Mouse (Mus musculus) heart, embryonic 12.5 days (tissue): ENCODE measurements around the gene Pelp1. TPM values are rescaled to one million over a fixed set of nuclear protein-coding genes. Genes with fewer than 3 reads are reported as not detected.
"Not testable (repeated sequence)": the region's sequence is repeated elsewhere in the genome, so short reads cannot be mapped to it uniquely, and the experiment has no call there.

Experiments
- ATAC-seq: fragments of 200-750 bp; cut with Nextera tagmentation; 2 replicates; pipeline ENCODE4 v1.8.0; 2017; ENCODE audit warnings: moderate TSS enrichment, moderate library complexity; ENCODE audit not compliant: insufficient number of reproducible peaks, low FRiP score
- H3K27ac ChIP-seq: fragments of 300-500 bp; sonication (generic); 2 replicates; pipeline ENCODE4 v1.5.1; 2016; ENCODE audit warnings: mild to moderate bottlenecking, moderate library complexity; ENCODE audit not compliant: poor library complexity, severe bottlenecking
- H3K27me3 ChIP-seq: fragments of 300-500 bp; sonication (generic); replicated peaks from 2 replicates; pipeline ENCODE4 v1.6.1; 2016; ENCODE audit warnings: mild to moderate bottlenecking, moderate library complexity
- H3K36me3 ChIP-seq: fragments of 300-500 bp; sonication (generic); 2 replicates; pipeline ENCODE4 v1.6.1; 2016; ENCODE audit warnings: mild to moderate bottlenecking, moderate library complexity
- H3K4me1 ChIP-seq: fragments of 300-500 bp; sonication (generic); replicated peaks from 2 replicates; pipeline ENCODE4 v1.6.1; 2016; ENCODE audit warnings: mild to moderate bottlenecking
- H3K4me2 ChIP-seq: fragments of 300-500 bp; sonication (generic); 2 replicates; pipeline ENCODE4 v1.6.1; 2016; ENCODE audit warnings: mild to moderate bottlenecking, moderate library complexity
- H3K4me3 ChIP-seq: fragments of 300-500 bp; sonication (generic); 2 replicates; pipeline ENCODE4 v1.5.1; 2016; ENCODE audit warnings: mild to moderate bottlenecking
- H3K9ac ChIP-seq: fragments of 300-500 bp; sonication (generic); 2 replicates; pipeline ENCODE4 v1.6.1; 2016; ENCODE audit warnings: mild to moderate bottlenecking, moderate library complexity
- H3K9me3 ChIP-seq: fragments of 300-500 bp; sonication (generic); replicated peaks from 2 replicates; pipeline ENCODE4 v1.6.1; 2016; ENCODE audit warnings: mild to moderate bottlenecking, moderate library complexity
- WGBS: fragments of 180-500 bp; shearing (Covaris S2); methylation state at CpG from one replicate; pipeline ENCODE4 v1.1.7; 2016; 5-methylcytosine and 5-hydroxymethylcytosine counted together
- polyA plus RNA-seq: library from polyadenylated mRNA; unstranded; fragments of >200 nt; fragmentation: Nextera tagmentation; extraction: Ambion mirVana; gene quantifications from 2 replicates; pipeline ENCODE4 v1.2.1, GENCODE M21; 2016

The Pelp1 gene
- polyA plus RNA-seq, 1 experiment from 2014 or later, result 28.4 TPM

DNA sequence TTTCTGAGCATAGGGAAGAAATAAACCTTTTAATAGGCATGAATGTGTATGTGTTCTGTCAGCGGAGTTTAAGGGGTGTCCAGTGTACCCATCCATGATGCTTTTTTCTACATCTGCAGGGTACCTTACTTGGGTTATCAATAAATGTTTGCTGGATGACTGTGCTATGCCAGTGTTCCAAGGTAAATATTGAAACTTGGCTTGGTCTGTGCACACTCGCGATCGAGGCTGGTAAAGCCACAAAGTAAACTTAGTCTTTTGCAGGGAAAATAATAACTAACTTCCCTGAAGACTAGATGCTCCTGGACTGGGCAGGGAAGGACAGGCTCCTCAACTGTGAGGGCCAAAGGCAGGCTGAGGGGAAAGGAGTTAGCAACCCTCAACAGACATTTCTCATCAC, 30.8 kb upstream of the Pelp1 start:
- no peak overlapping the region for H3K9ac ChIP-seq
- ATAC-seq, result no peak

DNA sequence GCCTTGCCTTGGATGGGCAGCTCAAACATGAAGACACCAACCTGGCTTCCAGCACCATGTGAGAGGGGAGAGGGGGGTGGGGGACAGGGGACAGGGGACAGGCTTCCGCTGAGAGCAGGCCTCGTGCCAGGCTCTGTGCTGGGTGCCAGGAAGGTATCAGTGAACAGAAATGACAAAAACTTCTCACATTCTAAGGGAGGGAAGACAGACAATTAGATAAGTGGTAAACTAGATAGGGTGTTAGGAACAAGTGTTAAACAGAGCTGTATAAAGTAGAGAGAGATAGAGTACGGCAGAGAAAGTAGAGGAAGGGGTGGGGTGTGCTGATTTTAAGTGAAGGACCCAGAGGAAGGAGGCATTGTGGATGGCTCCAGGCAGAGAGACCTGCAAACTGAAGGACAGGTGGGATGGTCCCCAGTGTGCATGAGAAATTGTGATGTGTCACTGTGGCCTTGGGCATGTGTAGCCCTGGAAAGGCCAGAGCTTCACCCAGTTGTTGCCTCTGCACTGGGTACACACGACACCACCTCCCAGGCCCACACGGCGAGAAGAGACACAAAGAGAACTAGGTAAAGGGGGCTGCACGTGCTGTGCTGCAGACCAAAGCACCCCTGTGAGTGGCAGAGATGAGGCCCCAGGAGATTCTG, 29.0 kb upstream of the Pelp1 start:
- Histone ChIP-seq H3K27ac (no peak overlapping the region), H3K9me3 (no peaks in the 10 kb centered on the region), H3K36me3 (peaks cover 57% of the 10 kb centered on the region), H3K9ac (no peak overlapping the region), H3K27me3 (no peaks in the 10 kb centered on the region), H3K4me2 (no peak overlapping the region), H3K4me3 (no peak overlapping the region), H3K4me1 (no peaks in the 10 kb centered on the region; the same call in 1 of the 2 replicates)
- ATAC-seq, result no peak
- 82% methylated on average over 7 of the region's 7 CpGs for WGBS

More for the DNA sequence above, 30.8 kb upstream of the Pelp1 start:
- H3K4me2 ChIP-seq, result no peak overlapping the region
- H3K4me3 ChIP-seq, result no peak overlapping the region
- no peak overlapping the region for H3K27ac ChIP-seq
- peaks cover 57% of the 10 kb centered on the region for H3K36me3 ChIP-seq
- no peaks in the 10 kb centered on the region for H3K27me3 ChIP-seq
- H3K9me3 ChIP-seq, result no peaks in the 10 kb centered on the region
- no peaks in the 10 kb centered on the region for H3K4me1 ChIP-seq
- WGBS, result 87% methylated on average over 4 of the region's 4 CpGs

DNA sequence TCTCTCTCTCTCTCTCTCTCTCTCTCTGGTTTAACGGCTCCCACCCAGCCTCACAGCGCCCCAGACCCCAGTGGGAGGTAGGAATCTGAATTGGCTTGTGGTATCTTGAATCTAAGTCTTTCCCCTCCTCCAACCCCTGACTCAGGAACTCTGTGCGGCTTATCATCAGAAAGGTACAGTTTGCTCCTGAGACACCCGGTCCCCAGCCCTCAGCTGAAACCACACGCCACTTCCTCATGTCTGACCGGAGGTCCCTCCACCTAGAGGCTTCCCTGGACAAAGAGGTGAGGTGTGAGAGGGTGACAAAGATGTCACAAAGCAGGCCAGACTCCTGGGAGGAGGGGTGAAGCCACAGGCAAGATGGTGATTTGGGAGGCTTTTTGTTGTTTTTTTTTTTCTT, 27.6 kb upstream of the Pelp1 start:
- Histone ChIP-seq H3K4me1 (peaks cover 8% of the 10 kb centered on the region), H3K4me2 (no peak overlapping the region), H3K4me3 (no peak overlapping the region), H3K27ac (no peak overlapping the region), H3K9ac (no peak overlapping the region), H3K27me3 (no peaks in the 10 kb centered on the region), H3K9me3 (no peaks in the 10 kb centered on the region), H3K36me3 (peaks cover 57% of the 10 kb centered on the region)
- ATAC-seq, result no peak
- 65% methylated on average over 6 of the region's 6 CpGs for WGBS

DNA sequence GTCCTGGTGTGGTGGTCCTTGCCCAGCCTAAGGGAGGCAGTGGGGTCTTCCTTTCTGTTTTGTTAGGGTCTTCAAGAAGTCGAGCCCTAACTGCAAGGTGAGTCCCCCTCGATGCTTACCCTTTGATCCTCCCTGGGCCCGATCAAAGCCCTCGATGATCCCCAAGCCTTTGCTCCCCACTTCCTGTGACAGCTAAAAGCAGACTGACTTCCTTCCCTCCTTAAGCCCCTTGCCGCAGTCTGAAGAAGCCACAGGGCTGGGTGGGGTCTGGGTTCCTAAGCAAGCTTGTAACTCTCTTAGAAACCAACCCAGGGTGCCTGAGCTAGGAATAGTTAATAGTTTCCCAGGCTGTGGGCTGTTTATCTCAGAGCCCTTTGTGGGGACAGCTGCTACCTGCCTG, 25.6 kb upstream of the Pelp1 start:
- ATAC-seq, result no peak
- Histone ChIP-seq H3K27ac (no peak overlapping the region), H3K36me3 (peaks cover 43% of the 10 kb centered on the region), H3K9ac (no peak overlapping the region), H3K4me1 (peaks cover 12% of the 10 kb centered on the region), H3K9me3 (no peaks in the 10 kb centered on the region), H3K27me3 (no peaks in the 10 kb centered on the region), H3K4me2 (no peak overlapping the region), H3K4me3 (no peak overlapping the region)
- WGBS, result 47% methylated on average over 5 of the region's 5 CpGs

DNA sequence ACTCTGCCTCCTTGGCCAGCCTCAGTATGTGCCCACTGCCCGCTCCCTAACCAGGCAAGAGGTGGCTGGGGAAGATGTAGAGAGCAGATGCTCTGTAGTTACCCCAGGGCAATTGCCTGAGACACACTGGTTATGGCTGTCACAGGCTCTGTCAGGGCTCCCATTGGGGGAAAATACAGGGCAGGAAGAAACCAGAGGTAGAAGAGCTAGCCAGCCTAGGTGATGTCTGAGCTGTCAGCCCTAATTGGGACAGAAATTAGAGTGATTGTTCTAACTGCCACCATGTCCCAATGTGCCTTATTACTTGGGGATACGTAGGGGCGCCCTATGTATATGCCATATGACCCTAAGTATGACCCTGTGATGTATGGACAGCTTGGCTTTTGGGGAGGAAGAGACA, 24.1 kb upstream of the Pelp1 start:
- no peaks in the 10 kb centered on the region for H3K9me3 ChIP-seq
- H3K9ac ChIP-seq, result no peak overlapping the region
- peaks cover 28% of the 10 kb centered on the region for H3K36me3 ChIP-seq

DNA sequence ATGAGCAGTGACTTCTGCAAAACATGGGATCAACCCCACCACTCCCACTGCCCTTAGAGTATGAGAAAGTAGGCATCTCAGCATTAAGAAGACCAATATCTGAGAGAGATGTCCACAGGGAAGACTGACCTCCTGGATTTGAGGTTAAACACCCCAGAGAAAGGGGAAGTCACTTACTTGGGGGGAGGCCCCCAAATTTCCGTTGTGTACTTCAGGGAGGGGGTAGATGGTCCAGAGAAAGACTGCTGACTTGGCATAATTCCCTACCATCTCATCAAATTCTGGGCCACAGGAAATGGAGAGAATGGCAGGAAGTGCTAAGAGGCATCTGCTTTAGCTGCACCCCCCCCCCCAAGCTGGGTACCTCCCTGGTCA, 23.7 kb upstream of the Pelp1 start:
- ATAC-seq, result no peak
- Histone ChIP-seq H3K9ac (no peak overlapping the region), H3K27ac (no peak overlapping the region), H3K4me2 (peak overlapping the region; percentile 84), H3K36me3 (peaks cover 24% of the 10 kb centered on the region), H3K9me3 (no peaks in the 10 kb centered on the region), H3K4me1 (peaks cover 12% of the 10 kb centered on the region), H3K4me3 (peak overlapping the region; percentile 66), H3K27me3 (no peaks in the 10 kb centered on the region)
- 56% methylated on average over 1 of the region's 1 CpGs for WGBS

More for the DNA sequence above, 24.1 kb upstream of the Pelp1 start:
- Histone ChIP-seq H3K27ac (no peak overlapping the region), H3K4me3 (no peak overlapping the region), H3K4me2 (peak overlapping the region; percentile 84; the same call in 1 of the 2 replicates), H3K4me1 (peaks cover 12% of the 10 kb centered on the region), H3K27me3 (no peaks in the 10 kb centered on the region)
- 91% methylated on average over 3 of the region's 3 CpGs for WGBS
- no peak for ATAC-seq

DNA sequence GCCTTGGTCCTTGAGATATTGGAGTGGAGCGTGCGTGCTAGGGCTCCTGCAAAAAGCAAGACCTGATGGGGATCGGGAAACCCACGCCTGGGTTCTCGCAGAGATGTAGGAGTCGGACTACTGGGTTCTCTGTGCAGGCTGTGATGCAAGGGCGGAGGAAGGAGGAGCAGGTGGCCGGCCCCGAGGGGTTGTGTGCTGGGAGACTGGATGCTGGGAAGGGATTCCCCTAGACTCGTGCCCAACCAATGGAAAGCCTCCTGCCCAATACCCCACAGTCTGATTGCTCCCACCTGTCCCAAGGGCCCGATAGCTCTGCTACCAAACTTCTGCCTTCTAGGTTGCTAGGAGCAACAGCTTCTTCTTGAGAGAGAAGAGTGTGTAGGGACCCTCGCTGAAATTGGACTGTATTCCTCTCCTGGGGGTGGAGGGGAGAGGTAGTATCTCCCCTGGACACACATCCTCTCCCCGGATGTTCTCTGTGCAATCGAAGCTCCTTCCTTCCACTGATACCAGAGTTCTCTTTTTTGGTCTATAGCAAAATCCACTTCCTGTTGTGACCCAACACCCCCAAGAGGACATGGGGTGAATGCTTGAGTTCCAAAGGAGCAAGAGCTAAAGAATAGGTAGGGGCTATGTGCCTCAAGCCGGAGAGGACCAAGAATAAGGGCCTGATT, 23.2 kb upstream of the Pelp1 start:
- WGBS, result 6% methylated on average over 15 of the region's 15 CpGs
- Histone ChIP-seq H3K4me2 (peak overlapping the region; percentile 84), H3K9me3 (no peaks in the 10 kb centered on the region), H3K4me3 (peak overlapping the region; percentile 66), H3K9ac (peak overlapping the region; percentile 79), H3K27me3 (no peaks in the 10 kb centered on the region), H3K27ac (peak overlapping the region; percentile 45; the same call in 1 of the 2 replicates), H3K4me1 (peaks cover 12% of the 10 kb centered on the region), H3K36me3 (peaks cover 19% of the 10 kb centered on the region)
- ATAC-seq, result 0 out of 2 replicates have a peak, but pooled peaks have one; percentile 6

DNA sequence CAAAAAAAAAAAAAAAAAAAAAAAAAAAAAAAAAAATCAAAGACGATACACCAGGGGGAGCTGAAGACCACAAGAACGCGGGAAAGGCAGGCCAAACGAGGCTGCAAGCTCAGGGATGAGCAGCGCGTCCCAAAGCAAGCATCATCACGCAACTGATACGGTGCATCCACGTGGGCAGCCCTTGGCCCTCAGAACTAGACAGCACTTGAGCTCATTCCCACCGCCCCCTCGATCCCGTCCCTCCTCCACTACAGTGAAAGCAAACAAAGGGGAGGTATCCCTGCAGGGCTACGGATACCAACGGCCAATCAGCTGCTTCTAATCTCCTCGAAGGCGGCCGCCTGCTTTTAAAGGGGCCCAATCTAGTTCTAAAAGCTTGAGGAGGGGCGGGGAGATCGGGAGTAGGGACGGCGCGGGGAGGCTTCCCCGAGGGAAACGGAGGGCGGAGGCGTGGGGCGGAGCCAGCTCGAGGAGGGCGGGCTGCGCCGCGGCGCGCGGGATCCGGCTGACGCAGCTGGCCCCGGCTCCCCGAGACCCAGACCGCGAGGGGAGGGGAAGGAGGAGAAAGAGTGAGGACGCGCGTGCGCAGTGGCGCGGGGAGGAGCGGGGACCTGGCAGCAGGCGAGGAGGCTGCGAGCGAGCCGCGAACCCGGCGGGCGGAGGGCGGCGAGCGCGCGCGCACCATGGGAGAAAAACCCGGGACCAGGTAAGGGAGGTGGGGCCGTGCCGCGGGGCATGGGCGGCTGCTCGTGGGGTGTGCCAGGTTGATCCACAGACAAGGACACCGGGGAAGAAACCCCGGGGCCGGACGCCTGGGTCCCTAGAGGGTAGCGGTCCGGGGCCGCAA, 22.4 kb upstream of the Pelp1 start, which contains the start of gene Arrb2:
TSS of gene Arrb2 (plus strand) at position 588 of the 847 bp plus-strand sequence.
- Histone ChIP-seq H3K9me3 (no peaks in the 10 kb centered on the region), H3K4me2 (peak within 1 kb of the TSS; percentile 84), H3K36me3 (peaks cover 14% of the 10 kb centered on the region), H3K4me1 (peaks cover 12% of the 10 kb centered on the region), H3K9ac (peak within 1 kb of the TSS; percentile 79), H3K27me3 (no peaks in the 10 kb centered on the region), H3K4me3 (peak within 1 kb of the TSS; percentile 66), H3K27ac (peak within 1 kb of the TSS; percentile 45)
- peak; percentile 96 for ATAC-seq
- under 1% methylated on average over 75 of the region's 75 CpGs for WGBS

DNA sequence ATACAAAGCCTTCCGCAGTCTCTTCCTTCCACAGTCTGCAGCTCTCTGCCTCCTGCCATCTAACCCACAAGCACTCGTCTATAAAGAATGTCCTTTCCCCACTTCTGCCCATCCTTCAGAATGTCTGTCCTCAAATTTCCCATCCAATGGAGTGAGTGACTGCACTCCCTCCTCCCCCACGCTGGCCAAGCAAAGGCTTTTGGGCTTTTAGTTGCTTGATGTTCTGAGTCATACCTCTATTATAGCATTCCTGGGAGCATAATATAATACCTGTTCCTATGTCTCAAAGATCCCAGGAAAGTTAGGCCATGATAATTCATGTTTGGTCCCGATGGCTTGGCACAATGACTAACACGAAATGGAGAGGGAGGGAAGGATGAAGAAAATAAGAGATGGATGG, 21.7 kb upstream of the Pelp1 start:
- Histone ChIP-seq H3K4me1 (peaks cover 12% of the 10 kb centered on the region), H3K27ac (no peak overlapping the region), H3K9ac (no peak overlapping the region), H3K27me3 (no peaks in the 10 kb centered on the region), H3K9me3 (no peaks in the 10 kb centered on the region), H3K4me2 (peak overlapping the region; percentile 84), H3K36me3 (peaks cover 7% of the 10 kb centered on the region), H3K4me3 (no peak overlapping the region)
- ATAC-seq, result no peak
- 33% methylated on average over 5 of the region's 5 CpGs for WGBS

DNA sequence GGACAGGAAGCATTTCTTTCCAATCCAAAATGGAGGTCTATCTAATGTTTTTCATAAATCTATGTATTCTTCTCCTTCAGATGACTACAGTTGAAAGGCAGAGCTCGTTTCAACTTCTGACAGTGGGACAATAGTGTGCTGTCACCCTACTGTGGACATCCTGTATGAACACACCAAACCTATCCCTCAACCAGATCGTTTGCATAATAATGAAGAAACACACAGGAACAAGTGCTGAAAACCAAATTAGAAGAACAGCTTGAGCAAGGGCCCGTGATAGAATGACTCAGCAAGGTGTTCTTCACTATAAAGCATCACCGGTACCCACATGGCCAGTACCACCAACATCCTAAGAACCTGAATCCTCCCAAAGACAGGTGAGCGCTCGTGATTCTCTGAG, 16.8 kb upstream of the Pelp1 start:
- H3K27ac ChIP-seq, H3K36me3 ChIP-seq, ATAC-seq, H3K9me3 ChIP-seq, H3K4me1 ChIP-seq, H3K9ac ChIP-seq, H3K4me2 ChIP-seq, H3K4me3 ChIP-seq, H3K27me3 ChIP-seq: not testable (repeated sequence)
- WGBS, result 74% methylated on average over 6 of the region's 6 CpGs

DNA sequence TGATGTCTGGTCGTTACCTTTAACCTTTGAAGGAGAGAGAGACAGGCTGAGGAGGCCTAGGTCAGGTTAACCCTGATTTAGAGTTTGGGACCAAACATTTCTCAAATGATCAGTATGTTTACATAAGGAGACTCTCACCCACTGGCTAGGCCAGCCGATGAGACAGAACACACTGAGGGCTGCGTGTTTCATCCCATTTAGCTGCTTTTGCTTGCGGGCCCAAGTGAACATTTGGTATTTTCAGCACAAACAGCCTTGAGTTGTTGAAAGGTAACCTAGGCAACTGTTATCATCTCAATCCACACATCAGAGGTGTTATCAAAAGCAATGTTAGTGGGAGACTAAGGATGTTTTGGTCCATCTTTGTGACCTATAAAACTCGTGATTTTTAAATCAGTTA, 9.7 kb upstream of the Pelp1 start:
- no peaks in the 10 kb centered on the region for H3K9me3 ChIP-seq

More for the DNA sequence above, 9.7 kb upstream of the Pelp1 start:
- Histone ChIP-seq H3K36me3 (no peaks in the 10 kb centered on the region), H3K9ac (no peak overlapping the region), H3K4me2 (no peak overlapping the region), H3K4me3 (no peak overlapping the region), H3K4me1 (no peaks in the 10 kb centered on the region), H3K27me3 (no peaks in the 10 kb centered on the region), H3K27ac (no peak overlapping the region)
- WGBS, result 47% methylated on average over 5 of the region's 5 CpGs
- no peak for ATAC-seq
